Mouse (Mus musculus) embryonic facial prominence, embryonic 15.5 days (tissue): ENCODE measurements around the gene Cldn1. TPM values are rescaled to one million over a fixed set of nuclear protein-coding genes. Genes with fewer than 3 reads are reported as not detected.

Source experiments
- polyA plus RNA-seq: library from polyadenylated mRNA; unstranded; fragments of >200 nt; fragmentation: Nextera tagmentation; extraction: Ambion mirVana; gene quantifications from 2 replicates; pipeline ENCODE4 v1.2.1, GENCODE M21; 2015

Gene Cldn1
- polyA plus RNA-seq, 1 experiment from 2014 or later = 50.2 TPM

Other genes with a start within 250 kb of the Cldn1 start
- not detected in 2 replicates for gene Cldn16, start 91.3 kb upstream of the Cldn1 start, polyA plus RNA-seq
- gene Tmem207, start 154.9 kb upstream of the Cldn1 start, polyA plus RNA-seq = not detected in 2 replicates
- 8.9 and 9.8 TPM in 2 replicates for gene Il1rap, start 209.9 kb upstream of the Cldn1 start, polyA plus RNA-seq